Mouse (Mus musculus) CH12.LX (cell line): ENCODE results near the gene Sgsm2. TPM values are rescaled to one million over a fixed set of nuclear protein-coding genes. Genes with fewer than 3 reads are reported as not detected.

ENCODE experiments used
- DNase-seq: peaks from one replicate; pipeline ENCODE4 v3.0.0-alpha.2; 2013; ENCODE audit errors: extremely low read depth
- H3K27ac ChIP-seq: 2 replicates; pipeline ENCODE4 v1.5.1; 2012; ENCODE audit warnings: low read depth, mild to moderate bottlenecking, control low read depth, moderate library complexity; ENCODE audit not compliant: insufficient read depth
- H3K27me3 ChIP-seq: replicated peaks from 2 replicates; pipeline ENCODE3; 2012; ENCODE audit warnings: inconsistent platforms
- H3K36me3 ChIP-seq, 2 experiments: replicated peaks in 1 of 2; 2 replicates each; pipeline versions ENCODE3 to v1.6.1; 2012; ENCODE audit warnings: inconsistent platforms in 1 of 2, low read length in 1 of 2, mild to moderate bottlenecking in 1 of 2, mixed read lengths in 1 of 2, moderate library complexity in 1 of 2; ENCODE audit not compliant: control insufficient read depth in 1 of 2, insufficient read depth in 1 of 2
- H3K4me1 ChIP-seq, 2 experiments: 2 replicates each; pipeline ENCODE4 v1.6.1; 2012; ENCODE audit warnings: inconsistent platforms in 1 of 2, moderate library complexity in 1 of 2; ENCODE audit not compliant: insufficient read depth in 2 of 2, control insufficient read depth in 1 of 2
- H3K4me2 ChIP-seq: 2 replicates; pipeline ENCODE4 v1.6.1; 2012; ENCODE audit warnings: low read depth, mild to moderate bottlenecking, control low read depth; ENCODE audit not compliant: poor library complexity, insufficient read depth, severe bottlenecking
- H3K4me3 ChIP-seq, 3 experiments: fragments of 150-350 bp in 1 of 3; sonication (generic) in 1 of 3; replicated peaks in 1 of 3; 2 replicates each; pipeline versions ENCODE3 to v1.5.1; 2011 to 2012; ENCODE audit warnings: low read depth in 2 of 3, low read length in 2 of 3, mild to moderate bottlenecking in 2 of 3, moderate library complexity in 2 of 3, control low read depth in 1 of 3, improper control_type of control experiment in 1 of 3, inconsistent platforms in 1 of 3, mixed read lengths in 1 of 3; ENCODE audit not compliant: poor library complexity in 1 of 3
- H3K79me2 ChIP-seq: replicated peaks from 2 replicates; pipeline ENCODE4 v1.6.1; 2012; ENCODE audit warnings: mild to moderate bottlenecking, moderate library complexity; ENCODE audit not compliant: control insufficient read depth, poor library complexity, insufficient read depth, severe bottlenecking; ENCODE audit errors: extremely low read depth
- H3K9ac ChIP-seq: 2 replicates; pipeline ENCODE4 v1.6.1; 2012; ENCODE audit warnings: low read depth, mild to moderate bottlenecking, control low read depth, moderate library complexity; ENCODE audit not compliant: insufficient read depth
- H3K9me3 ChIP-seq: replicated peaks from 2 replicates; pipeline ENCODE3; 2012; ENCODE audit warnings: low read length, inconsistent platforms, mixed read lengths
- BHLHE40 ChIP-seq: IDR thresholded peaks from 2 replicates; pipeline ENCODE4 v1.6.1; 2011; ENCODE audit warnings: mild to moderate bottlenecking, low read depth, low read length, improper control_type of control experiment
- CHD1 ChIP-seq: IDR thresholded peaks from 2 replicates; pipeline ENCODE4 v1.6.1; 2012; ENCODE audit warnings: low read depth, low read length, improper control_type of control experiment, inconsistent platforms
- CHD2 ChIP-seq: IDR thresholded peaks from 2 replicates; pipeline ENCODE4 v1.6.1; 2011; ENCODE audit warnings: low read length, improper control_type of control experiment
- E2F4 ChIP-seq: IDR thresholded peaks from 2 replicates; pipeline ENCODE4 v1.6.1; 2011; ENCODE audit warnings: low read depth, low read length, improper control_type of control experiment; ENCODE audit not compliant: insufficient replicate concordance
- ELF1 ChIP-seq: IDR thresholded peaks from 2 replicates; pipeline ENCODE4 v1.6.1; 2014; ENCODE audit warnings: low read depth, mild to moderate bottlenecking, inconsistent platforms, low read length, improper control_type of control experiment
- EP300 ChIP-seq: IDR thresholded peaks from 2 replicates; pipeline ENCODE4 v1.6.1; 2011; ENCODE audit warnings: low read length, improper control_type of control experiment
- ETS1 ChIP-seq: conservative IDR thresholded peaks from 2 replicates; pipeline ENCODE4 v1.6.1; 2012; ENCODE audit warnings: low read depth, mild to moderate bottlenecking, inconsistent platforms, low read length, improper control_type of control experiment, moderate library complexity
- GABPA ChIP-seq: IDR thresholded peaks from 2 replicates; pipeline ENCODE4 v1.6.1; 2012; ENCODE audit warnings: low read depth, low read length, improper control_type of control experiment, inconsistent platforms; ENCODE audit not compliant: insufficient replicate concordance
- HCFC1 ChIP-seq: IDR thresholded peaks from 2 replicates; pipeline ENCODE4 v1.6.1; 2012; ENCODE audit warnings: low read depth, mild to moderate bottlenecking, inconsistent platforms, low read length, improper control_type of control experiment
- IRF4 ChIP-seq: IDR thresholded peaks from 2 replicates; pipeline ENCODE4 v1.6.1; 2014; ENCODE audit warnings: low read depth, mild to moderate bottlenecking, inconsistent platforms, low read length, improper control_type of control experiment
- JUN ChIP-seq: IDR thresholded peaks from 2 replicates; pipeline ENCODE4 v1.6.1; 2011; ENCODE audit warnings: low read depth, mild to moderate bottlenecking, low read length, improper control_type of control experiment, moderate library complexity; ENCODE audit not compliant: insufficient read depth
- JUND ChIP-seq: conservative IDR thresholded peaks from 2 replicates; pipeline ENCODE4 v1.6.1; 2011; ENCODE audit warnings: low read depth, low read length, improper control_type of control experiment
- KAT2A ChIP-seq: IDR thresholded peaks from 2 replicates; pipeline ENCODE4 v1.6.1; 2012; ENCODE audit warnings: low read length, improper control_type of control experiment, inconsistent platforms; ENCODE audit not compliant: insufficient replicate concordance
- MAX ChIP-seq: IDR thresholded peaks from 2 replicates; pipeline ENCODE4 v1.6.1; 2011; ENCODE audit warnings: low read length, improper control_type of control experiment
- MAZ ChIP-seq: IDR thresholded peaks from 2 replicates; pipeline ENCODE4 v1.6.1; 2012; ENCODE audit warnings: low read depth, mild to moderate bottlenecking, inconsistent platforms, low read length, improper control_type of control experiment, moderate library complexity
- MEF2A ChIP-seq: IDR thresholded peaks from 2 replicates; pipeline ENCODE4 v1.6.1; 2014; ENCODE audit warnings: low read depth, mild to moderate bottlenecking, inconsistent platforms, low read length, improper control_type of control experiment, borderline replicate concordance
- MXI1 ChIP-seq: IDR thresholded peaks from 2 replicates; pipeline ENCODE4 v1.6.1; 2011; ENCODE audit warnings: mild to moderate bottlenecking, low read depth, low read length, improper control_type of control experiment
- MYC ChIP-seq: IDR thresholded peaks from 2 replicates; pipeline ENCODE4 v1.6.1; 2011; ENCODE audit warnings: low read depth, mild to moderate bottlenecking, improper control_type of control experiment, low read length
- NELFE ChIP-seq: IDR thresholded peaks from 2 replicates; pipeline ENCODE4 v1.6.1; 2011; ENCODE audit warnings: low read depth, low read length, improper control_type of control experiment
- NRF1 ChIP-seq: IDR thresholded peaks from 2 replicates; pipeline ENCODE4 v1.6.1; 2014; ENCODE audit warnings: low read depth, mild to moderate bottlenecking, inconsistent platforms, low read length, improper control_type of control experiment, moderate library complexity
- PAX5 ChIP-seq: IDR thresholded peaks from 2 replicates; pipeline ENCODE4 v1.6.1; 2012; ENCODE audit warnings: low read length, inconsistent platforms, mixed read lengths
- POLR2A ChIP-seq: IDR thresholded peaks from 2 replicates; pipeline ENCODE4 v1.6.1; 2011; ENCODE audit warnings: low read depth, mild to moderate bottlenecking, improper control_type of control experiment, low read length
- POLR2AphosphoS2 ChIP-seq: IDR thresholded peaks from 2 replicates; pipeline ENCODE4 v1.6.1; 2011; ENCODE audit warnings: low read depth, low read length, improper control_type of control experiment
- RCOR1 ChIP-seq: conservative IDR thresholded peaks from 2 replicates; pipeline ENCODE4 v1.6.1; 2012; ENCODE audit warnings: low read depth, mild to moderate bottlenecking, inconsistent platforms, low read length, improper control_type of control experiment
- SIN3A ChIP-seq: IDR thresholded peaks from 2 replicates; pipeline ENCODE4 v1.6.1; 2012; ENCODE audit warnings: low read length, improper control_type of control experiment, inconsistent platforms
- SMC3 ChIP-seq: IDR thresholded peaks from 2 replicates; pipeline ENCODE4 v1.6.1; 2011; ENCODE audit warnings: low read depth, low read length, improper control_type of control experiment
- TBP ChIP-seq: conservative IDR thresholded peaks from 2 replicates; pipeline ENCODE4 v1.6.1; 2011; ENCODE audit warnings: low read depth, low read length, improper control_type of control experiment
- TCF12 ChIP-seq: IDR thresholded peaks from 2 replicates; pipeline ENCODE4 v1.6.1; 2014; ENCODE audit warnings: low read depth, mild to moderate bottlenecking, inconsistent platforms, low read length, improper control_type of control experiment
- USF1 ChIP-seq: IDR thresholded peaks from 2 replicates; pipeline ENCODE4 v1.6.1; 2014; ENCODE audit warnings: low read depth, mild to moderate bottlenecking, inconsistent platforms, low read length, improper control_type of control experiment
- USF2 ChIP-seq: conservative IDR thresholded peaks from 2 replicates; pipeline ENCODE4 v1.6.1; 2011; ENCODE audit warnings: low read depth, low read length, improper control_type of control experiment
- ZMIZ1 ChIP-seq: IDR thresholded peaks from 2 replicates; pipeline ENCODE4 v1.6.1; 2012; ENCODE audit warnings: low read depth, mild to moderate bottlenecking, inconsistent platforms, low read length, improper control_type of control experiment
- dilution Hi-C: fragments of 300-500 bp; cut with MboI; formaldehyde crosslinking; loops from 2 replicates; pipeline ENCODE4 v1.14.3; 2020; ENCODE audit warnings: low sequenced_read_pairs; ENCODE audit not compliant: extremely low pct_unique_long_range_greater_than_20kb, extremely low pct_ligation_motif_present
- in situ Hi-C: fragments of 300-500 bp; cut with MboI; formaldehyde crosslinking; loops from 3 replicates; pipeline ENCODE4 v1.14.3; 2019; ENCODE audit warnings: low sequenced_read_pairs, low pct_ligation_motif_present, low pct_unique_long_range_greater_than_20kb, mixed read lengths
- polyA plus RNA-seq: library from polyadenylated mRNA; unstranded; fragments of >175 nt; gene quantifications from 2 replicates; pipeline ENCODE4 v1.2.1, GENCODE M21; 2012; ENCODE audit warnings: low read depth; ENCODE audit not compliant: insufficient read length
- total RNA-seq, 2 experiments: library from RNA; depleted of rRNA; stranded (reverse); fragments of 300-350 nt in 1 of 2; fragments of >200 nt in 1 of 2; gene quantifications; 2 replicates each; pipeline ENCODE4 v1.2.3; 2012 to 2014

Sgsm2 gene
- total and polyA plus RNA-seq, 3 experiments, result 0.75 to 3.8 (median 3.1) TPM

DNA sequence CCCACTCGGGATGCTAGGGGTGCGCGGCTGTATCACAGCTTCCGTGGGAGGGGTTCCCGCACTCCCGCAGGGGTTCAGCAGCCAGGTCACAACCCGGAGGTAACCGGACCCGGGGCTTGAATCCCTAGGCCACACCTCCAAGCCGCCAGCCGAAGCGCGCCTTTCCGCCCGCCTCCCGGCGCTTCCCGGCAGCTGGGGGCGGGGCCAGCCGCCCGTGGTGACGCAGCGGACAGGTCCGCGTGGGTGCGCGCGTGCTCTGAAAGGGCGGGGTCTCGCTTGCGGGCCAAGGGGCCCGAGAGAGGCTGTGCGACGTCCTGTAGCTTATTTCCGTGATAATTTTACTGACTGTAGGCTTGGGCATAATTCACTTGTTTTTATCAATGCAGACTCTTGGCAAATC lies 58.4 kb downstream of the Sgsm2 start (continued):
- TF ChIP-seq JUND (no peak), POLR2A (peak; percentile 85), PAX5 (no peak), TCF12 (no peak; the same call in 1 of the 2 replicates), ZMIZ1 (no peak; the same call in none of the 2 replicates), JUN (no peak; the same call in 1 of the 2 replicates), NELFE (peak; percentile 79; the same call in 1 of the 2 replicates), USF1 (peak; percentile 43), MYC (peak; percentile 98), KAT2A (no peak), NRF1 (peak; percentile 73), MAX (peak; percentile 97), CHD2 (0 out of 2 replicates have a peak, but pooled peaks have one; percentile 1), TBP (0 out of 2 replicates have a peak, but pooled peaks have one; percentile 59), E2F4 (peak; percentile 52; the same call in 1 of the 2 replicates), MXI1 (peak; percentile 97), POLR2AphosphoS2 (no peak), EP300 (peak; percentile 44; the same call in 1 of the 2 replicates), BHLHE40 (peak; percentile 81), IRF4 (0 out of 2 replicates have a peak, but pooled peaks have one; percentile 50), MAZ (peak; percentile 63; the same call in 1 of the 2 replicates), SMC3 (no peak)

DNA sequence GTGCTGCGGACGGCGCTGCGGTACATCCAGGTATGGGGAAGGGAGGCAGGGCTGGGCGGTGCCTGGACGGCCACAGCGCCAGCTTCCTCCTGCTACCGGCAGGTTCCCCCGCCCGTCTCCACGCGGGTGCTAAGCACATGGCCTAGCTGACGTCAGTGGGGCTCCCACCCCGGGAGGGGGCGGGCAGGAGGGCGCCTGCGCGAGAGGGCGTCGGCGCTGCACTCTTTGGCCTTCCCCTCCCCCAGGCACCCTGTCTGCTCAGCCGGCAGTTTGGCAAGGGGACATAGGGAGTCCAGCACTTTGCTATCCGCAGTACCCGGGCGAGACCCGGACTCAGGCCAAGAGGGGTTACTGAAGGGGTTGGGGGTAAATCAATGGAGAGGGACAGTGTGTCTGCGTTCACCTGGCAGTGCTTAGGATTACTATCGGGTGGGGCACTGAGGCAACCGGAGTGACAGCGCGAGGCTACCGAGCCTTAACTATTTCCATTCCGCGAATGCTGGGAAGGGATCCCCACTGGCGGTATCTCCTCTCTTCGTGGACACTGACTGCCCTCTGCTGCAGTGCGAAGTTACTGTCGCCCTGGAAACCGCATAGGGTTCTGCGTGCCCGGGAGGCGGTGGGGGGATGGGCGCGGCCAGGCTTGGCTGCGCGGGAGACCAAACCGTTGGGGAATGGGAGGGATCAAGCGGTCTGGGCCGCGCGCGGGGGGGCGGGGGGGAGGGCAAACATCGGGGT lies 59.0 kb downstream of the Sgsm2 start:
- Histone ChIP-seq H3K79me2 (peaks cover 7% of the 10 kb centered on the region), H3K4me3 (peak overlapping the region; percentile 57 to 64 (median 60)), H3K4me1 (peaks cover 24 to 72% of the 10 kb centered on the region in 2 experiments), H3K9ac (peak overlapping the region; percentile 51), H3K36me3 (peaks cover 22 to 63% of the 10 kb centered on the region in 2 experiments), H3K9me3 (no peaks in the 10 kb centered on the region), H3K27me3 (no peaks in the 10 kb centered on the region), H3K4me2 (peak overlapping the region; percentile 48), H3K27ac (peak overlapping the region; percentile 77)
- dilution Hi-C loops (no loop called here), in situ Hi-C loops (loop anchor here (25.0 kb wide), 1 partner anchor 451 kb away; no protein-coding TSS in a partner anchor)
- peak; percentile 98 for DNase-seq
- TF ChIP-seq BHLHE40 (peak; percentile 95), IRF4 (peak; percentile 74), MAZ (peak; percentile 99), CHD1 (no peak), NRF1 (peak; percentile 90), E2F4 (no peak), TCF12 (peak; percentile 87), ELF1 (peak; percentile 79), CHD2 (peak; percentile 82), POLR2A (peak; percentile 66), PAX5 (no peak), HCFC1 (peak; percentile 55; the same call in 1 of the 2 replicates), RCOR1 (no peak), MXI1 (peak; percentile 100), USF1 (peak; percentile 76), ETS1 (peak; percentile 91), MAX (peak; percentile 99), JUN (peak; percentile 55), SIN3A (peak; percentile 99), KAT2A (0 out of 2 replicates have a peak, but pooled peaks have one; percentile 46), MEF2A (peak; percentile 83), GABPA (no peak), USF2 (peak; percentile 41; the same call in 1 of the 2 replicates), SMC3 (peak; percentile 30), ZMIZ1 (peak; percentile 27; the same call in 1 of the 2 replicates)
